9 mouse cellular contexts compared by ENCODE assay signal in genomic region chr15:99787625-99788120, GRCm38 (mm10). TPM values are rescaled to one million over a fixed set of nuclear protein-coding genes. Genes with fewer than 3 reads are reported as not detected.
DNase-seq lines count a peak whose midpoint lies in the region.
"Had no signal": no experiment of that assay in that cellular context is flagged by ENCODE, and none has a peak within 500 bp of the region (broad histone marks: within the 10 kb centered on the region; RNA-seq: fewer than 3 reads in every experiment).

No protein-coding gene starts in this region.

- intact Hi-C loops in heart, postnatal 25 days (cut with DNase I), result no loop called here

- DNase-seq in heart, adult 11 months, result peak; percentile 95
- DNase-seq in heart, postnatal 25 days (ENCODE audit: low spot score), result no peak
- DNase-seq in testis, postnatal 10 days (ENCODE audit: low spot score), result peak; percentile 51
- DNase-seq in testis, postnatal 14 days (ENCODE audit: low spot score), result no peak
- peak; percentile 56 for DNase-seq in kidney, postnatal 10 days
- DNase-seq in telencephalon, adult 2 months (ENCODE audit: low read depth, low spot score), result peak; percentile 61
- DNase-seq in cerebellum, postnatal 4 days (ENCODE audit: low spot score in 2 of 2), result no peak
- DNase-seq in layer of hippocampus, adult 11-12 months (ENCODE audit: low spot score), result no peak
- DNase-seq: cerebellum, adult 11 months had no signal

RNA-seq across cellular contexts. Expression of gene Cers5, which starts 15.0 kb away (rescaled TPM):
- total RNA-seq in heart, postnatal 25 days (2021), result 10 to 100 TPM; 18.2 to 18.5 TPM

Comparison
In these comparisons a context has a peak if more than half of its experiments do, and no peak if none do; other contexts are left out.
1. DNase-seq: peak in heart, adult 11 months (single experiment), testis, postnatal 10 days (single experiment), kidney, postnatal 10 days (single experiment) and telencephalon, adult 2 months (single experiment); none in heart, postnatal 25 days (single experiment), testis, postnatal 14 days (single experiment), cerebellum, postnatal 4 days (0 of 2) and layer of hippocampus, adult 11-12 months (single experiment).